Mouse (Mus musculus): ENCODE results near the gene Nudt8. TPM values are rescaled to one million over a fixed set of nuclear protein-coding genes. Genes with fewer than 3 reads are reported as not detected.
"Not testable (repeated sequence)": the region's sequence is repeated elsewhere in the genome, so short reads cannot be mapped to it uniquely, and the experiment has no call there.

Nudt8 gene
- polyA plus RNA-seq, 1 experiment: 19.7 TPM

DNA sequence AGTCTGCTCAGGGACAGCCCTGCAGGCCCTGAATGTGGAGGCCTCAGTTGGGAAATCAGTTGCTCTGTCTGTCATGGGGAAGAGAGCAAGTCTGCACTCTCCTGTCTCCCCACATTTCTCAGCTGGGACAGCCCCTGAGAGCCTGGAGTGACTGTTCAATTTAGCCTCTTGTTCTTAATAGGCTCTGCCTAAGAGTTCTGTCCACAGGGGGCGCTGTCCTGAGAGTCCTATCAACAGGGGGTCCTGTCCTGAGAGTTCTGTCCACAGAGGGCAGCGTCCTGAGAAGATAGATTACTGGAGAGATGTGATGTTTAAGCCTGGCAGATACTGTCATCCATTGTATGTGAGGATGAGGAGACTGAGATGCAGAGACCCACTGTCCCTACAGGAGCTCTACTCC is 37.9 kb upstream of the Nudt8 start:
- TF ChIP-seq POLR2A (IDR thresholded peaks at IDR 0.05; ENCODE audit: low read depth, low read length): no peak
- no peak for TF ChIP-seq CTCF (IDR thresholded peaks at IDR 0.05; ENCODE audit: borderline replicate concordance, insufficient read depth, low read length)
- no peak overlapping the region for H3K4me3 ChIP-seq (ENCODE audit: insufficient read depth, low read length)
- H3K4me1 ChIP-seq (ENCODE audit: control insufficient read depth, insufficient read depth, low read length): no peaks in the 10 kb centered on the region
- no peak overlapping the region for H3K27ac ChIP-seq (ENCODE audit: insufficient read depth, low read length)

DNA sequence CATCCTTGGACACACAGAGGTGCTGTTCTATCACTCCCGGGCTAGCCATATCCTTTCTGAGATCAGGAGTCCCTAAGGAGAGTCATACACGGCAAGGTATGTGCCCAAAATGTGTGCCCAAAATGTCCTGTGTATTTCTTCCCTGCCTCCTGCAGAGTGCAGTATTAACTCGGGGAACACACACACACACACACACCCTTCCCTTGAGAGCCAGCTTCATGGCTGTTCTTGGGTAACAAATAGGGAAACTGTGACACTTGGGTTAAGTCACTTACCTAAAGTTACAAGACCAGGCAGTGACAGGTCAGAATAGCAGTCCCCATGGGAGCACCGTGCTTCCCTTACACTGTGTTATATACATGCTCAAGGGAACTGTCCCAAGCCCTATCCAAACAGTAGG is 36.4 kb upstream of the Nudt8 start:
- TF ChIP-seq POLR2A (IDR thresholded peaks at IDR 0.05; ENCODE audit: low read depth, low read length): no peak
- H3K4me1 ChIP-seq (ENCODE audit: control insufficient read depth, insufficient read depth, low read length): no peaks in the 10 kb centered on the region
- H3K4me3 ChIP-seq (ENCODE audit: insufficient read depth, low read length): no peak overlapping the region
- H3K27ac ChIP-seq (ENCODE audit: insufficient read depth, low read length): no peak overlapping the region

DNA sequence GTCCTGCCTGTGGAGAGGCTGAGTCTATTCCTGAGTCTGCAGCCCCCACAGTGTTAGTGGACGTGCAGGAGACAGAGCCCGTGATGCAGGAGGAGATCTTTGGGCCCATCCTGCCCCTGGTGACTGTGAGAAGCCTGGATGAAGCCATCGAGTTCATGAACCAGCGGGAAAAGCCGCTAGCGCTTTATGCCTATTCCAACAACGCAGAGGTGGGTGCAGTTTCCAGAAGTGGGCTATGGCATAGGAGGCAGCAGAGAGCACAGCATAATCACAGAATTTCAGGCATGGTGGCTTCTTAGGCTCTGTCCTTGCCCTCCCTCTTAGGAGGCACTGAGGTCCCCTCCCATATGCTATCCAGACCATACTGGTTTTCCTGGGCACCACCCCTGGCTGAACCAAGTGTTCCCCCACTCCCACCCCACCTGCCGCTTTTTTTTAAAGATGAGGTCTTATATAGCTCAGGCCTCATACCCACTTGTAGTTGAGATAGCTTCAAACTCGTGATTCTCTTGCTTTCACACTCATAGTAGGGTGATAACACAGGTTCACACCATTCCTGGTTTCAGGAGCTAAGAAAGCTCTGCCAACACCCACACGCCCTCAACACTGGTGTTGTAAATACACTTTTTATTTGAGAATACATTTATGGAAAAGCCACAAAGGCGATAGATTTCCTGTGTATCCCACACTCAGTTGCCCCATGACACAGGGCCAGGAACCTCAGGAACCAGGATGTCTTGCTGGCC is 33.9 kb upstream of the Nudt8 start:
- no peaks in the 10 kb centered on the region for H3K4me1 ChIP-seq (ENCODE audit: control insufficient read depth, insufficient read depth, low read length)
- H3K4me3 ChIP-seq (ENCODE audit: insufficient read depth, low read length): no peak overlapping the region
- H3K27ac ChIP-seq (ENCODE audit: insufficient read depth, low read length): no peak overlapping the region
- no peak for TF ChIP-seq CTCF (IDR thresholded peaks at IDR 0.05; ENCODE audit: borderline replicate concordance, insufficient read depth, low read length)
- no peak for TF ChIP-seq POLR2A (IDR thresholded peaks at IDR 0.05; ENCODE audit: low read depth, low read length)

DNA sequence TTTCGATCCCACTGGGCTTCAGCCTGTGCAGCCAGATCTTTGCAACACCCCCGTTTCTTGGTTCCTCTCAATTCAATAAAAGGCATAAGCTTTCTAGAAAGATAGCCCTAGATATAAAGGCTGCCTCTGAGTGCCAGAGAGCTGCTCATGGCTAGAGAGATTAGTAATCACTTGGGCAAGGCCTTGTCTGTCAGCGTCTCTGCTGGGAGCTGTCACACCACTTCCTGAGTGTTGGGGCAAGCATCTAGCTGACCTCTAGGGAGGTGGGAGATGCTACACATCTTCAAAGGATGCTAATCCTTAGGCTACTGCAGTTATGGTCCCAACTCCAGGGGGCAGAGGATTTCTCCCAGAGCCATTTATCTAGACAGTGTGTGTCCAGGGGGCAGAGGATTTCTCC is 33.1 kb upstream of the Nudt8 start:
- Histone ChIP-seq H3K4me1 (ENCODE audit: control insufficient read depth, insufficient read depth, low read length) (no peaks in the 10 kb centered on the region), H3K27ac (ENCODE audit: insufficient read depth, low read length) (no peak overlapping the region), H3K4me3 (ENCODE audit: insufficient read depth, low read length) (no peak overlapping the region)
- no peak for TF ChIP-seq CTCF (IDR thresholded peaks at IDR 0.05; ENCODE audit: borderline replicate concordance, insufficient read depth, low read length)
- no peak for TF ChIP-seq POLR2A (IDR thresholded peaks at IDR 0.05; ENCODE audit: low read depth, low read length)

DNA sequence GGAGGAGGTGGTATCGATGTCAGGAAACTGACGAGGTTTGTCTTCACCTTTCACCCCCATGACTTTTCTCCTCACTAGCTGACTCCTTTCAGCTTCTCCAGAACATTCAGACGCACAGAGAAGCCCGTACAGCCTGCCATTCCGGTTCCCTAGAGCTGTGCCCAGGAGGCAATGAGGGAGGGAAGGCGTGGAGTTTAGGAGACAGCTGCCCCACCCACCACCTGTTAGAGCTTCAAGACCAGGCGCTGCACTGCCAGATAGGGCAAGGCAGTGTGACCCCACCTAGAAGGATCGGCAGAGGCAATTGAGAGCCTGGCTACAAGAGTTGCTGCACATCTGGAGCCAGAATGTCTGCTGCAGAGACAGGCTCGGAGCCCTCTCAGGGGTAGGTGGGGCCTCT is 28.2 kb upstream of the Nudt8 start, which contains the start of gene Aldh3b2:
Aldh3b2 (plus strand) TSS at position 100 of the 400 bp plus-strand sequence.
- no peak within 1 kb of the TSS for H3K4me3 ChIP-seq (ENCODE audit: insufficient read depth, low read length)
- H3K4me1 ChIP-seq (ENCODE audit: control insufficient read depth, insufficient read depth, low read length): no peaks in the 10 kb centered on the region
- no peak for TF ChIP-seq CTCF (IDR thresholded peaks at IDR 0.05; ENCODE audit: borderline replicate concordance, insufficient read depth, low read length)
- TF ChIP-seq POLR2A (IDR thresholded peaks at IDR 0.05; ENCODE audit: low read depth, low read length): no peak
- H3K27ac ChIP-seq (ENCODE audit: insufficient read depth, low read length): no peak within 1 kb of the TSS

DNA sequence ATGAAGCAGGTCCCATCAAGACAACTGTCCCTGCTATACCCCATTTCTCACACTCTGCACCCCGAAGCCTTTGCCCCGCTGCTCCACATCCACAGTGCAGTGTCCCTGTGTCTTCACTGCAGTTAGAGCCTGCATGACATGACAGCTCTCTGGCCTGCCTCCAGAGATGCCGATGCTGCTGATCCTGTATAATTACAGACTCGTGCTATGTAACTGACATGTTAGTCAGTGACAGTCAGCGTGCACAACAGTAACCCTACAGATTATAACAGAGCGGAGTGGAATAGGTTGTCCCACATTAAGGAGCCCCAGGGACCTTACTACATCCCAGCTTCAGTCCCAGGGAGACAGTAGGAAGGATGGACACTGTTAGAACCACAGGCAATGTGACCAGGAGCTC is 25.8 kb upstream of the Nudt8 start:
- not testable (repeated sequence) for H3K4me1 ChIP-seq (ENCODE audit: control insufficient read depth, insufficient read depth, low read length); H3K27ac ChIP-seq (ENCODE audit: insufficient read depth, low read length)

DNA sequence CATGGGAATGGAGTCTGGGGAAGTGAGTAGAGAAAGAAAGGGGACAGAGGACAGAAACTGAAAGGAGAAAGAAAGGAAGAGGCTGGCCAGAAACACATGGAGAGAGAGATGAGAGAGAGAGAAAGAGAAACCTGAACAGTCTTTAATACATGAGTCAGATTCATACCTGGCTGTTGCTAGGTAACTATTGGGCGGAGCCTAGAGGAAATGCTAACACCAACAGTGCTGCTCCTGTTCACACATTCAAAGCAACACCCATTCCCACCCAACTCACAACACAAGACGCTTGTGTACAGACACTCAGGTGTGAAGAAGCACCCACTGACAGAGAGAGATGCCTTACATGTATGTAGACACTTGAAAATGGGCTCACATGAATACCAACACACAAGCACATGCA is 24.5 kb upstream of the Nudt8 start:
- Histone ChIP-seq H3K4me3 (ENCODE audit: insufficient read depth, low read length) (no peak overlapping the region), H3K4me1 (ENCODE audit: control insufficient read depth, insufficient read depth, low read length) (no peaks in the 10 kb centered on the region), H3K27ac (ENCODE audit: insufficient read depth, low read length) (no peak overlapping the region)
- TF ChIP-seq CTCF (IDR thresholded peaks at IDR 0.05; ENCODE audit: borderline replicate concordance, insufficient read depth, low read length): no peak
- TF ChIP-seq POLR2A (IDR thresholded peaks at IDR 0.05; ENCODE audit: low read depth, low read length): no peak

More for the DNA sequence above, 25.8 kb upstream of the Nudt8 start:
- H3K4me3 ChIP-seq (ENCODE audit: insufficient read depth, low read length): not testable (repeated sequence)

DNA sequence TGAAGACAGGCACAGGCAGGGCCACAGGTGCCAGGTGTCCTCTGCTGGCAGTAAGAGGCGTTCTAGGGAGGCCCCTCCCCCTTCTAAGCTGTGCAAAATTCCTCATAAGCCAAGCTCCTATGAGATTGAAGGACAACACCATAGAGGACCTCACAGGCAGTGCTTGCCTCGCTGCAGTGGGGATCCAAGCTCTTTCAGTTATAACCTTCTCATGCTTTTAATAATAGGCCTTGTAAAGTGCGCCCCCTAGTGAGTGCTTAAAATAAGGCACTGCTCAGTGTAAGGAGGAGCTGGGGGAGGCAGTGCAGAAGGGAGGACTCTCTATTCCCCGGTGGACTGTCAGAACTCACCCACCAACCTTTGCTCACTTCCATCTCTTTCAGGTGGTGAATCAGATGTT is 20.1 kb upstream of the Nudt8 start:
- no peak for TF ChIP-seq POLR2A (IDR thresholded peaks at IDR 0.05; ENCODE audit: low read depth, low read length)
- no peak; the same call in 1 of the 2 replicates for TF ChIP-seq CTCF (IDR thresholded peaks at IDR 0.05; ENCODE audit: borderline replicate concordance, insufficient read depth, low read length)
- Histone ChIP-seq H3K27ac (ENCODE audit: insufficient read depth, low read length) (no peak overlapping the region), H3K4me1 (ENCODE audit: control insufficient read depth, insufficient read depth, low read length) (no peaks in the 10 kb centered on the region), H3K4me3 (ENCODE audit: insufficient read depth, low read length) (no peak overlapping the region)

DNA sequence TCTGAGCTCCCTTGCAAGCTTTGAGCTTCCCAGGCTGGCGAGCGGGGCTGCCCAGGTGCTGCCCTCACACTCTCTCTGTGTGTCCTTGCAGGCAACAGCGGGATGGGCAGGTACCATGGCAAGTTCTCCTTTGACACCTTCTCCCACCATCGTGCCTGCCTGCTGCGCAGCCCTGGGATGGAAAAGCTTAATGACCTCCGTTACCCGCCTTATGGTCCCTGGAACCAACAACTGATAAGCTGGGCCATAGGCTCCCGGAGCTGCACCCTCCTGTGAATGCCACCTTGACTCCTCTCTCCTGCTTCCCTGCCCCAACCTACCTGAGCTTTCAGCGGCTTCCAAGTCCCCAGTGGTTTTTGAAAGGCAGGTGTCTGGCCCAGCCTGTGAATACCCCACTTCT is 19.5 kb upstream of the Nudt8 start:
- no peaks in the 10 kb centered on the region for H3K4me1 ChIP-seq (ENCODE audit: control insufficient read depth, insufficient read depth, low read length)
- H3K4me3 ChIP-seq (ENCODE audit: insufficient read depth, low read length): no peak overlapping the region
- no peak overlapping the region for H3K27ac ChIP-seq (ENCODE audit: insufficient read depth, low read length)
- no peak for TF ChIP-seq CTCF (IDR thresholded peaks at IDR 0.05; ENCODE audit: borderline replicate concordance, insufficient read depth, low read length)
- TF ChIP-seq POLR2A (IDR thresholded peaks at IDR 0.05; ENCODE audit: low read depth, low read length): no peak

DNA sequence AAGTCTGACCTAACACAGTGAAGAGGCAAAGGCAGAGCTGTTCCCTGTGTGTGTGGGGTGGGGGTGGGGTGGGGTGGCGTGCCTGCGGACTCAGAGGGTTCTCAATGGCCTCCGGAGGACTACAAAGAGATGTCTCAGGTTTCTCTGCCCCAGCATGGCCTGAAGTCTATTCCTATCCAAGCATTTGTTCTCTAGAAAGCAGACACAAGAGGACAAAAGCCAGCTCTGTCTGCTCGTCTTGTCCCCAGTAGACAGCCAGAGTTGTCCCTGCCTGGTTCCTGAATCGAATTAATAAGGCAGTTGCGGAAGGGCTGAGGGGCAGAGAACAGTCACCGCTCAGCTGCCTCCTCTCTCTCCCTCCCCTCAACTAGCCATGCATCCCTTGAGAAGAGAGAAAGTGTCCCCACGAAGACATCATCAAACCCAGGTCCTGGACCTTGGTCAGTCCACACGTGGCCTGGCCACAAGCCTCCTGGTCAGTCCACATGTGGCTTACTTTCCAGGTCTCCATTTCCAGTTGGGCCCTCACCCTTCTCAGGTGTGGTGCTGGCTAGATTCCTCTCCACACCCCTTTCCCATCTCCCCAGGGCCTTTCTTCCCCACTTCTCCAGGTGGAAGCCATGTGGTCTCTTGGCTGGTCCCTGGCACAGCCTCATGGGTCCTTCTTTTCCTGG is 16.7 kb upstream of the Nudt8 start:
- Histone ChIP-seq H3K4me3 (ENCODE audit: insufficient read depth, low read length) (no peak overlapping the region), H3K4me1 (ENCODE audit: control insufficient read depth, insufficient read depth, low read length) (peaks cover 5% of the 10 kb centered on the region; the same call in 1 of the 2 replicates), H3K27ac (ENCODE audit: insufficient read depth, low read length) (no peak overlapping the region)
- TF ChIP-seq CTCF (IDR thresholded peaks at IDR 0.05; ENCODE audit: borderline replicate concordance, insufficient read depth, low read length): no peak
- TF ChIP-seq POLR2A (IDR thresholded peaks at IDR 0.05; ENCODE audit: low read depth, low read length): no peak
